Comparison of ENCODE assay signal across 8 mouse cellular contexts in the genomic region with DNA sequence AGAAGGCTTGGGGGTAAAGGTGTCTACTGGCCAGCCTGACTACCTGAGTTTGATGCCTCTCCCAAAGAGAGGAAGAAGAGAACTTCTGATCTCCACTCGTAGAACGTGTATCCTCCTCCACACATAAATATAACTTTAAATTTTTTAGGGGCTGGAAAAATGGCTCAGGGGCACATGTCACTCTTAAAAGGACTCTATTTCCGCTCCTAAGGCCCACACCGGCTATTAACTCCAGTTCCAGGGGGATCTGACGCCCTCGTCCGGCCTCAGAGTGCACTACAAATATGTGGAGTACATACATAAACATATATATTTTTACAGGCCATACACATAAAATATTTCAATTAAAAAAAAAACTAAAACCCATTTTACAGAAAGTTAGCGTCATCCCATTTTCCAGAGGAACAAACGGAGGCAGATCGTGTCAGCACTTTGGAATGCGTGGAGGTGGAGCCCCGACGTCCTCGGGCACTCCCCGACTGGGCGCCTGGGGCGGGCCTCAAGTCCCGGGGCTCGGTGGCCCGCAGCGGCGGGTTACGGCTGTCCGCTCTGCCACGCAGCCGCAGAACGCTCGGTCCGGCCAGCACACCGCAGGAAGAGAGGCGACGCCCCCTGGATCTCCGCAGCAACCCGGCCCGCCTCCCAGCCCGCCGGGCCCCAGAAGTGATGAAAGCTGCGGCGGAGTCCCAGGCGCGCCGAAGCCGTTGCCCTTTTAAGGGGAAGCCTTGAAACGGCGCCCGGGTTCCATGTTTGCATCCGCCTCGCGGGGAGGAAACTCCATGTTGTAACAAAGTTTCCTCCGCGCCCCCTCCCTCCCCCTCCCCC. TPM values are rescaled to one million over a fixed set of nuclear protein-coding genes. Genes with fewer than 3 reads are reported as not detected.
A peak's percentile ranks its signal among the peaks of the same experiment; 100 is the strongest.
DNase-seq lines count a peak whose midpoint lies in the region; ATAC-seq and TF ChIP-seq lines count a peak whose summit lies in the region.

A gene (plus strand): TSS at position 586 of the 825 bp plus-strand sequence.

- H3K27ac ChIP-seq in cerebellum, adult 2 months (ENCODE audit: insufficient read depth, low read length): peak within 1 kb of the TSS; percentile 77
- H3K27ac ChIP-seq in lung, embryonic 16.5 days (ENCODE audit: low read length): peak within 1 kb of the TSS; percentile 100

- no peaks in the 10 kb centered on the region; the same call in 1 of the 2 replicates for H3K9me3 ChIP-seq in G1E (replicated peaks)
- no peaks in the 10 kb centered on the region for H3K9me3 ChIP-seq in lung, embryonic 16.5 days (ENCODE audit: control insufficient read depth, low read length)

- peak; percentile 33; the same call in 1 of the 2 replicates for TF ChIP-seq POLR2A in cerebellum, adult 2 months (IDR thresholded peaks at IDR 0.05; ENCODE audit: borderline replicate concordance, insufficient read depth, low read length)

- peak within 1 kb of the TSS; percentile 98 for H3K9ac ChIP-seq in lung, embryonic 16.5 days (ENCODE audit: low read length)

- DNase-seq in G1E (ENCODE audit: low spot score): peak; percentile 88
- peak; percentile 96 to 97 for DNase-seq in cerebellum, adult 2 months
- peak; percentile 94 for DNase-seq in forelimb bud, embryonic 11.5 days (ENCODE audit: low read depth, low spot score)
- peak; percentile 90 for DNase-seq in layer of hippocampus, adult 9-10 months (ENCODE audit: low spot score)
- DNase-seq in ovary, postnatal 10 days (ENCODE audit: low spot score): peak; percentile 96
- DNase-seq in thymus, postnatal 10 days (ENCODE audit: low spot score in 2 of 2): peak; percentile 93

- 2% methylated on average over 51 of the region's 51 CpGs for WGBS in cerebellum, adult 2 months
- 2% methylated on average over 51 of the region's 51 CpGs for WGBS in lung, embryonic 16.5 days

- H3K4me2 ChIP-seq in lung, embryonic 16.5 days (ENCODE audit: low read depth, low read length): peak within 1 kb of the TSS; percentile 77

- TF ChIP-seq CTCF in G1E (IDR thresholded peaks at IDR 0.05; ENCODE audit: low read depth, low read length): no peak
- peak; percentile 20; the same call in 1 of the 2 replicates for TF ChIP-seq CTCF in cerebellum, adult 2 months (IDR thresholded peaks at IDR 0.05; ENCODE audit: borderline replicate concordance, insufficient read depth, low read depth, low read length)

- H3K27me3 ChIP-seq in G1E (ENCODE audit: insufficient read depth, low read length): no peaks in the 10 kb centered on the region
- no peaks in the 10 kb centered on the region for H3K27me3 ChIP-seq in cerebellum, adult 2 months (ENCODE audit: control insufficient read depth, insufficient read depth, low read length)
- H3K27me3 ChIP-seq in lung, embryonic 16.5 days (ENCODE audit: control insufficient read depth, insufficient read depth, low read depth, low read length): no peaks in the 10 kb centered on the region

- peak; percentile 7; the same call in 1 of the 2 replicates for ATAC-seq in G1E (ENCODE audit: extremely low read depth, insufficient number of reproducible peaks, low FRiP score, poor library complexity, severe bottlenecking)
- peak; percentile 30 to 47 for ATAC-seq in hematopoietic stem cell, adult 5-6 weeks (replicated peaks in 1 of 2; ENCODE audit: insufficient read depth in 1 of 2, low FRiP score in 2 of 2, low TSS enrichment in 1 of 2, low read depth in 1 of 2, poor library complexity in 2 of 2, severe bottlenecking in 2 of 2)
- ATAC-seq in lung, embryonic 16.5 days (ENCODE audit: low read depth): peak; percentile 79

- peaks cover 30% of the 10 kb centered on the region for H3K36me3 ChIP-seq in G1E (replicated peaks)
- peaks cover 14% of the 10 kb centered on the region for H3K36me3 ChIP-seq in lung, embryonic 16.5 days (ENCODE audit: control insufficient read depth, insufficient read depth, low read length)

- H3K4me3 ChIP-seq in G1E (ENCODE audit: low read depth, low read length): peak within 1 kb of the TSS; percentile 82
- peak within 1 kb of the TSS; percentile 73 for H3K4me3 ChIP-seq in cerebellum, adult 2 months (replicated peaks; ENCODE audit: insufficient read depth, low read depth, low read length)
- peak within 1 kb of the TSS; percentile 74 for H3K4me3 ChIP-seq in lung, embryonic 16.5 days (ENCODE audit: low read length)

- H3K4me1 ChIP-seq in G1E (ENCODE audit: insufficient read depth, low read depth, low read length): peaks cover 85% of the 10 kb centered on the region
- no peaks in the 10 kb centered on the region for H3K4me1 ChIP-seq in cerebellum, adult 2 months (ENCODE audit: control insufficient read depth, insufficient read depth, low read length)
- peaks cover 36% of the 10 kb centered on the region for H3K4me1 ChIP-seq in lung, embryonic 16.5 days (replicated peaks; ENCODE audit: control insufficient read depth, insufficient read depth, low read length)

RNA-seq across cellular contexts. Expression of the gene that starts here (rescaled TPM):
- total RNA-seq in G1E (2014; fragmentation: Nextera tagmentation) (154 and 171 TPM in 2 replicates), G1E (2017) (64.6 and 66.4 TPM in 2 replicates)
- polyA plus RNA-seq in G1E (2012): 272 and 321 TPM in 2 replicates
- 35.7 and 37.2 TPM in 2 replicates for polyA plus RNA-seq in cerebellum, adult 2 months (2012; rRNA removed)
- 38.1 and 40.0 TPM in 2 replicates for total RNA-seq in hematopoietic stem cell, adult 5-6 weeks (2017)
- polyA plus RNA-seq in lung, embryonic 16.5 days (2015; fragmentation: Nextera tagmentation; extraction: Ambion mirVana): 90.8 and 93.9 TPM in 2 replicates

Comparison
In these comparisons a context has a peak if more than half of its experiments do, and no peak if none do; other contexts are left out.
1. Peak in every context shown above with its lines: DNase-seq, ATAC-seq, H3K4me3 ChIP-seq and H3K27ac ChIP-seq.
2. ATAC-seq: peak in every context shown above with its lines; median percentile 79 in lung, embryonic 16.5 days; 38 in hematopoietic stem cell, adult 5-6 weeks; 7 in G1E.